Mouse (Mus musculus) intestine, postnatal 0 days (tissue): ENCODE results near the gene Meis3. TPM values are rescaled to one million over a fixed set of nuclear protein-coding genes. Genes with fewer than 3 reads are reported as not detected.

ENCODE experiments used
- ATAC-seq: fragments of 200-750 bp; cut with Nextera tagmentation; 2 replicates; pipeline ENCODE4 v1.8.0; 2017; ENCODE audit warnings: mild to moderate bottlenecking, moderate TSS enrichment, moderate library complexity
- H3K27ac ChIP-seq: fragments of 300-500 bp; sonication (generic); 2 replicates; pipeline ENCODE4 v1.5.1; 2014; ENCODE audit warnings: mild to moderate bottlenecking, low read depth, low read length, moderate library complexity
- H3K27me3 ChIP-seq: fragments of 300-500 bp; sonication (generic); replicated peaks from 2 replicates; pipeline ENCODE4 v1.6.1; 2014; ENCODE audit warnings: low read length, mixed read lengths; ENCODE audit not compliant: control insufficient read depth, insufficient read depth
- H3K36me3 ChIP-seq: fragments of 300-500 bp; sonication (generic); 2 replicates; pipeline ENCODE4 v1.6.1; 2014; ENCODE audit warnings: mild to moderate bottlenecking, moderate library complexity; ENCODE audit not compliant: control insufficient read depth, insufficient read depth
- H3K4me1 ChIP-seq: fragments of 300-500 bp; sonication (generic); replicated peaks from 2 replicates; pipeline ENCODE4 v1.6.1; 2014; ENCODE audit warnings: antibody characterized with exemption, low read length, mixed read lengths; ENCODE audit not compliant: control insufficient read depth, insufficient read depth
- H3K4me2 ChIP-seq: fragments of 300-500 bp; sonication (generic); replicated peaks from 2 replicates; pipeline ENCODE4 v1.6.1; 2014; ENCODE audit warnings: low read depth, mild to moderate bottlenecking, moderate library complexity
- H3K4me3 ChIP-seq: fragments of 300-500 bp; sonication (generic); 2 replicates; pipeline ENCODE4 v1.5.1; 2014; ENCODE audit warnings: low read depth, low read length
- H3K9ac ChIP-seq: fragments of 300-500 bp; sonication (generic); 2 replicates; pipeline ENCODE4 v1.6.1; 2014; ENCODE audit warnings: mild to moderate bottlenecking, low read depth, low read length
- H3K9me3 ChIP-seq: fragments of 300-500 bp; sonication (generic); 2 replicates; pipeline ENCODE4 v1.6.1; 2016; ENCODE audit warnings: mixed run types; ENCODE audit not compliant: control insufficient read depth
- CTCF ChIP-seq: sonication (generic); IDR thresholded peaks from 2 replicates; pipeline ENCODE4 v1.5.1; 2016; ENCODE audit warnings: low read depth, mild to moderate bottlenecking, control low read depth, antibody characterized with exemption, moderate library complexity
- WGBS: fragments of 180-500 bp; shearing (Covaris S2); extraction: QIAGEN DNeasy Blood & Tissue Kit; methylation state at CpG from one replicate; pipeline ENCODE4 v1.1.7; 2014; 5-methylcytosine and 5-hydroxymethylcytosine counted together
- polyA plus RNA-seq: library from polyadenylated mRNA; unstranded; fragments of >200 nt; fragmentation: Nextera tagmentation; extraction: Ambion mirVana; gene quantifications from 2 replicates; pipeline ENCODE4 v1.2.1, GENCODE M21; 2015

Gene Meis3
- polyA plus RNA-seq, 1 experiment from 2014 or later: 18.0 TPM

DNA sequence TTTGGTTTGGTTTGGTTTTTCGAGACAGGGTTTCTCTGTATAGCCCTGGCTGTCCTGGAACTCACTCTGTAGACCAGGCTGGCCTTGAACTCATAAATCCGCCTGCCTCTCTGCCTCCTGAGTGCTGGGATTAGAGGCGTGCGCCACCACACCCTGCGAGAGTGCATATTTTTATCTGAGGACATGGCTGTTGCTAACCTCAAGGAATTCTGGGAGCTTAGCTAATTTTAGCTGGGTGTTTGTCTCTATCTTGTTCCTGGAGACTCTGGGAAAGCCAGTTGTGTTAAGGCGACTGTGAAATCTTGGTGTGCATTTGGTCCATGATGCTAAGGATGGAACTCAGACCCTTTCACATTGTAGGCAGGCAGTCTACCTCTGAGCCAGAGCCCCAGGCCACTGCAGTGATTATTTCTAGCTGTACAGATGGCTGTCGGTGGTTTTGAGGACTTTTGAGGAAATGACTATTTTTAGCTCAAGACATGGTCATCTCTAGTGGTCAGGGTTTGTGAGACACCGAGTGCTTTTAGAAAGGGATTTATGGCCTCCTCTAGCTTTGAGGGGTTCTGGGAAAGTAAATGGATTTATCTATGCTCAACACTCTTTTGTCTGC lies 18.7 kb upstream of the Meis3 start:
- Histone ChIP-seq H3K27me3 (peaks cover 13% of the 10 kb centered on the region; the same call in 1 of the 2 replicates), H3K27ac (no peak overlapping the region), H3K36me3 (no peaks in the 10 kb centered on the region), H3K4me3 (no peak overlapping the region), H3K4me2 (no peak overlapping the region), H3K9me3 (no peaks in the 10 kb centered on the region), H3K9ac (no peak overlapping the region), H3K4me1 (no peaks in the 10 kb centered on the region)
- no peak for ATAC-seq
- TF ChIP-seq CTCF: no peak
- 61% methylated on average over 8 of the region's 8 CpGs for WGBS

DNA sequence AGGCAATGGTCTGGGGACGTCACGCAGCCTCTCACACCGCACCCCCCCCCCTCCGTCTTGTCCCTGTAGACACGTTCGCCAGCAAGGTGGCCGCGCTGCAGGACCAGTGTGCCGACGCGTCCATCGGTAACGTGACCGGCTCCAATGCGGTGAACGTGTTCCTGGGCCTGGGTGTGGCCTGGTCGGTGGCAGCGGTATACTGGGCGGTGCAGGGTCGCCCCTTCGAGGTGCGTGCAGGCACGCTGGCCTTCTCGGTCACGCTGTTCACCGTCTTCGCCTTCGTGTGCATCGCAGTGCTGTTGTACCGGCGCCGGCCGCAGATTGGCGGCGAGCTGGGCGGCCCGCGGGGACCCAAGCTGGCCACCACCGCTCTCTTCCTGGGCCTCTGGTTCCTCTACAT lies 16.2 kb upstream of the Meis3 start:
- Histone ChIP-seq H3K9ac (no peak overlapping the region), H3K27me3 (peaks cover 13% of the 10 kb centered on the region; the same call in 1 of the 2 replicates), H3K4me2 (0 out of 2 replicates have a peak overlapping the region, but pooled peaks have one; percentile 10), H3K27ac (no peak overlapping the region), H3K9me3 (no peaks in the 10 kb centered on the region), H3K4me3 (no peak overlapping the region; the same call in 1 of the 2 replicates), H3K36me3 (no peaks in the 10 kb centered on the region), H3K4me1 (no peaks in the 10 kb centered on the region)
- no peak for ATAC-seq
- WGBS: 11% methylated on average over 39 of the region's 39 CpGs
- no peak for TF ChIP-seq CTCF

DNA sequence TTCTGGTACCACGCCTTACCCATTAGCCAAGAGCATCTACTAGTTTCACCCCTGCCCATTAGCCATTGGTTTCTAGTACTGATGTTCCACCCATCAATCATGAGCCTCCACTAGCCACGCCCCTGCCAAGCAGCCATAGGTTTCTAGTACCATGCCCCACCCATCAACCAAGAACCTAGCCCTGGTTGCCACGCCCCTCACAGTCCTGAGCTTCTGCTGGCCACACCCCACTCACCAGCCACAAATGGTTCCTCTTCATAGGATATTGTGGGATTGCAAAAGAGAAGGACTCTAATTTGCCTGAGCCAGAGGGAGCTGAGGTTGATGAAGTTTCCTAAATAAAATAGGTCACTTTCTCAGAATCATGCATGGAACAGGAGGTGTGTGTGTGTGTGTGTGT lies 14.2 kb upstream of the Meis3 start:
- Histone ChIP-seq H3K36me3 (no peaks in the 10 kb centered on the region), H3K27me3 (peaks cover 13% of the 10 kb centered on the region; the same call in 1 of the 2 replicates), H3K9me3 (no peaks in the 10 kb centered on the region), H3K4me2 (no peak overlapping the region), H3K9ac (no peak overlapping the region), H3K4me3 (no peak overlapping the region), H3K27ac (no peak overlapping the region), H3K4me1 (no peaks in the 10 kb centered on the region)
- no peak for ATAC-seq
- TF ChIP-seq CTCF: no peak
- WGBS: 58% methylated on average over 3 of the region's 3 CpGs

DNA sequence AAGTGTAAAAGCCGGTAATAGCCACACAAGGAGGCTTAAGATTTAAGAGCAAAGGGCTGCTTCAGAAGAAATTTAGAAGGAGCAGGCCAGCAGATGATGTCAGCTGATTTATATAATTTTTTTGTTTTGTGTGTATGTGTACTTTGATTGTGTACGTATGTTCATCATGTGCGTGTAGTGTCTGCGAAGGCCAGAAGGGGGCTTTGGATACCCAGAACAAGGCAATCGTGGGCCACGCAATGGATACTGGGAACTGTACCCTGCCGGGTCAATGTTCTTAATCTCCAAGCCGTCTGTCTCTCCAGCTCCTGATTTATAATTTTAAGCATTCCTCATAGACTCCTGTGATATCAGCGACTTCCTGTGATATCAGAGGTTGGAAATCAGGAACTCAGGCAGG lies 13.6 kb upstream of the Meis3 start:
- no peak overlapping the region for H3K9ac ChIP-seq
- H3K36me3 ChIP-seq: no peaks in the 10 kb centered on the region
- no peak overlapping the region for H3K4me3 ChIP-seq
- H3K27ac ChIP-seq: no peak overlapping the region
- H3K4me2 ChIP-seq: no peak overlapping the region
- peaks cover 13% of the 10 kb centered on the region; the same call in 1 of the 2 replicates for H3K27me3 ChIP-seq
- ATAC-seq: no peak
- 87% methylated on average over 9 of the region's 9 CpGs for WGBS
- H3K4me1 ChIP-seq: no peaks in the 10 kb centered on the region
- TF ChIP-seq CTCF: no peak
- H3K9me3 ChIP-seq: no peaks in the 10 kb centered on the region

DNA sequence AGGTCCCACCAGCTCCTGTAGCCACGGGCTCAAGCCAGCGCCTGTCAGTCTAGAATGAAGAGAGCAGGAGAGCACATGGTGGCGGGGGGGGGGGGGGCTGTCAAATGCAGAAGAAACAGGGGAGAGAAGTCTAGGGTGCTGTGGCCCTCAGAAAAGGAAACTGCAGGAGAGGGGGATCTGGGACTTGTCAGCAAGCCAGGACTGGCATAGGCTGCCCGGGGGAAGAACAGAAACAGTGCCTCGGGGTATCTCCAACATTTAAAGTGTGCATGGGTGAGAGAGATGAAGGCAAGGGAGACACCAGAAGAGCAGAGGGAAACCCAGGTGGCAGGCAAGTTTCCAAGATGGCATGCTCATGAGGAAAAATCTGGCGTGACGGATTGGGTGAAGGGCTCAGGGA lies 12.9 kb upstream of the Meis3 start:
- Histone ChIP-seq H3K4me3 (no peak overlapping the region), H3K27ac (no peak overlapping the region), H3K4me1 (no peaks in the 10 kb centered on the region), H3K9me3 (no peaks in the 10 kb centered on the region), H3K36me3 (no peaks in the 10 kb centered on the region), H3K9ac (no peak overlapping the region), H3K27me3 (peaks cover 13% of the 10 kb centered on the region; the same call in 1 of the 2 replicates), H3K4me2 (no peak overlapping the region)
- no peak for ATAC-seq
- 69% methylated on average over 7 of the region's 7 CpGs for WGBS
- no peak for TF ChIP-seq CTCF

DNA sequence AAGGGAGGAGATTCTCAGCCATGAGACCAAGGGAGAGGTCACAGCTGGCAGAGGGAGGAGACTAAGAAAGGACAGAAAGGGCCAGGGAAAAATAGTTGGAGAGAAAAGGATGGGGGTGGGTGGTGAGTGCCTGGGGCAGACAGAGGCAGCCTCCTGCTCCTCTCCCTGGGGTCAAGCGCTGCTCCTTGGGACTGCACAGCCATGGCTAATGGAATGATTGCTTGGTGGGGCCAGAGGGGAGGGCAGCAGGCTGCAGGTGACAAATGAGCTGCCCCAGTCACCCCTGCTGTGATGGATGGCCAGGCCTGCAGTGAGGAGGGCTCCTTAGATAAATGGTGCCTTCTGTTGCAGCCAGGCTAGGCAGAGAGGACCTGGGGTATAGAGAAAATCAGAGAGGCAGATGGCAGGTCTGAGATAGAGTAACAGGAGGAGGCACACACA lies 2.7 kb upstream of the Meis3 start:
- no peak for ATAC-seq
- Histone ChIP-seq H3K9ac (no peak overlapping the region), H3K27ac (no peak overlapping the region), H3K4me3 (no peak overlapping the region), H3K9me3 (peaks cover 7% of the 10 kb centered on the region; the same call in 1 of the 2 replicates), H3K36me3 (no peaks in the 10 kb centered on the region), H3K27me3 (no peaks in the 10 kb centered on the region), H3K4me2 (no peak overlapping the region), H3K4me1 (no peaks in the 10 kb centered on the region)
- 71% methylated on average over 1 of the region's 1 CpGs for WGBS
- TF ChIP-seq CTCF: no peak
